Mouse (Mus musculus): ENCODE results near the gene Lgr5. TPM values are rescaled to one million over a fixed set of nuclear protein-coding genes. Genes with fewer than 3 reads are reported as not detected.

The Lgr5 gene
- polyA plus RNA-seq, 1 experiment from 2014 or later = 4.8 TPM

DNA sequence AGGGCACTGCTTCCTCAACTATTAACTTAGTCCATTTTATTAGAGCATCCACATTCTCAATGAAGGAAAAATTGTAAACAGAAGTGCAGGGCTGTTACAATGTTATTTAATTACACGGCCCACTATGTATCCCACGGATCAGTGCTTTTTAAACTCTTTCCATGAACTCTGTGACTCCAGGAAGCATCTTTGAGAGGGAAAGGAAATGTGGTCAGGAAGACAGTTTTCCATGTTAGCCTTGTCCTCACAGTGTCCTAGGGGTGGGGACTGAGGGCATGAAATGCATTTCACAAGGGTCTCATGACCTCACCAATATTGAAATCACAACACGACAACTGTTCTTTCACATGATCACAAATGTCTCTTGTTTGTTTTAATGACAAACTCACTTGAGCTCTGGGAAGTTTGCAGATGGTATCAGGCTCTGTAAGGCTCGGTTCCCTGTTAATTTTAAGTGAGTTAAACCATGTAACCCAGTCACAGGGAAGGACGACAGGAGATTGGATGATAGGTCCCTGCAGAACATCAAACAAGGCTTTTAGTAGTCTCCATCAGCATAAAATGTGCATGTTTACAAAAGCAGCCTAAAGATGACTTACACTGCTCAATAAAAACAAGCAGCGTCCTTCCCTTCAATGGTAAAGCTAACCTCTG, 130.1 kb downstream of the Lgr5 start:
- ATAC-seq (ENCODE audit: low FRiP score, low read depth) = no peak
- no peak overlapping the region for H3K27ac ChIP-seq

DNA sequence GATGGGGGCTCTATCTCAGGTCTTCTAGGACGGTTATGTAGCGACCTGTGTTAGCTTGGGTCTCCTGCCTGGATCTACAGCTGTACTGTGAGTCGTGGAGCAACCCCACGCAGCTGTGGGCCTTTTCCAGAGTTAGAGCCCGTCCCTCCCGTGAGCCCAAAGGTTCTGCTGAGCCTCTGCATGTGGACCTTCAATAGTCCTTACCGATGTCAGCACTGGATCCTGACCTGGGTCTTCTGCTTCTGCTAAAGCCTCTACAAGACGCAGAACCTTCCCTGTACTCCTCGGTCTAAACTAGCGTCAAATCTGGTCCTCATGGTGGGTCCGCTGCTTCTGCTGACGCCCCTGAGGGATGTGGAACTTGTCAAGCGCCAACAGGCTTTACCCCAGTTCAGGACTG, 139.0 kb downstream of the Lgr5 start:
- H3K27ac ChIP-seq = no peak overlapping the region
- no peak for ATAC-seq (ENCODE audit: low FRiP score, low read depth)
- H3K4me2 ChIP-seq (replicated peaks) = no peak overlapping the region
- no peaks in the 10 kb centered on the region for H3K4me1 ChIP-seq
- no peak overlapping the region for H3K4me3 ChIP-seq
- 91% methylated on average over 13 of the region's 13 CpGs for WGBS
- peaks cover 8% of the 10 kb centered on the region for H3K9me3 ChIP-seq
- no peaks in the 10 kb centered on the region for H3K27me3 ChIP-seq (replicated peaks)
- no peaks in the 10 kb centered on the region for H3K36me3 ChIP-seq
- no peak overlapping the region for H3K9ac ChIP-seq

More for the DNA sequence above, 130.1 kb downstream of the Lgr5 start:
- H3K9me3 ChIP-seq = no peaks in the 10 kb centered on the region
- H3K4me1 ChIP-seq = no peaks in the 10 kb centered on the region
- H3K4me3 ChIP-seq = no peak overlapping the region
- no peak overlapping the region for H3K9ac ChIP-seq
- H3K27me3 ChIP-seq (replicated peaks) = no peaks in the 10 kb centered on the region
- no peaks in the 10 kb centered on the region for H3K36me3 ChIP-seq
- 69% methylated on average over 6 of the region's 6 CpGs for WGBS
- no peak overlapping the region for H3K4me2 ChIP-seq (replicated peaks)

DNA sequence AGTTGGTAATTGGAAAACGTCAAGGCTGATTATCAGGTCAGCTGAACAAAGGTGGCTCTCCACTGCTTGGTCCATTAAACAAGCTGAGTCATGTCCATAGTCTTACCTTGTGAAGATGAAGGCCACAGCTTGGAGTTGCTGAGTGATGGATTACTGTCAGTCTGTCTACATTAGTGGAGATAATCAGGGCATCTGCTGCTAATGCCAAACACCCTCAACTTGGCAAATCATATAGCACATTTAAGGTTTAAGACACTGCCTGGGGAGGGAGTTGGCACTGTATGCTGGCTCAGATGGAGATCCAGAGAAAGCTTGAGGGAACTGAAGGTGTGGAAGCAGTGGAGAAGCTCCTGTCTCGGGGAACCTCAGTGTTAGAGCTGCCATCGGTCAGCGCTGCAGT, 150.3 kb downstream of the Lgr5 start:
- H3K4me3 ChIP-seq = no peak overlapping the region
- H3K4me2 ChIP-seq (replicated peaks) = no peak overlapping the region
- H3K36me3 ChIP-seq = peaks cover 21% of the 10 kb centered on the region
- H3K9me3 ChIP-seq = no peaks in the 10 kb centered on the region
- no peak overlapping the region for H3K9ac ChIP-seq
- no peaks in the 10 kb centered on the region for H3K4me1 ChIP-seq
- H3K27ac ChIP-seq = no peak overlapping the region
- H3K27me3 ChIP-seq (replicated peaks) = no peaks in the 10 kb centered on the region
- 90% methylated on average over 4 of the region's 4 CpGs for WGBS
- no peak for ATAC-seq (ENCODE audit: low FRiP score, low read depth)

DNA sequence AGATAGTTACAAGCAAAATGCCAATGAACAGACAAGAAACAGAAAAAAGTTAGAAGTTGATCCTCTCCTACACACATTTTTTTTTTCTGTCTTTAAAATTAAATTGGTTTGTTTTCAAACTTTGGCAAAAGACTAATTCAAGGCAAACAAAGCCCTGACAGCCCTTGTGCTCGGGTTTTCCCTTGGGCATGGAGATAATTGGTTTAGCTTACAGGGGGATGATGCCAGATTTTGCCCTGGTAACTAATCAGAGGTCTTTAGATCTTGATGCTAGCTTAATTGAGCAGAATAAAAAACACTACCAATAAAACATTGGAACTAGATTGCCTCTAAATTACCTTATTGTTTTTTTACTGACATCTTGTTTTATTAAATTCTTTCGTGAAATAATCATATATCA, 162.2 kb downstream of the Lgr5 start:
- Histone ChIP-seq H3K27me3 (replicated peaks) (no peaks in the 10 kb centered on the region), H3K4me3 (no peak overlapping the region), H3K27ac (no peak overlapping the region), H3K9me3 (no peaks in the 10 kb centered on the region), H3K9ac (no peak overlapping the region), H3K4me2 (replicated peaks) (no peak overlapping the region), H3K4me1 (no peaks in the 10 kb centered on the region), H3K36me3 (peaks cover 68% of the 10 kb centered on the region)
- WGBS = 75% methylated on average over 2 of the region's 2 CpGs
- ATAC-seq (ENCODE audit: low FRiP score, low read depth) = no peak

DNA sequence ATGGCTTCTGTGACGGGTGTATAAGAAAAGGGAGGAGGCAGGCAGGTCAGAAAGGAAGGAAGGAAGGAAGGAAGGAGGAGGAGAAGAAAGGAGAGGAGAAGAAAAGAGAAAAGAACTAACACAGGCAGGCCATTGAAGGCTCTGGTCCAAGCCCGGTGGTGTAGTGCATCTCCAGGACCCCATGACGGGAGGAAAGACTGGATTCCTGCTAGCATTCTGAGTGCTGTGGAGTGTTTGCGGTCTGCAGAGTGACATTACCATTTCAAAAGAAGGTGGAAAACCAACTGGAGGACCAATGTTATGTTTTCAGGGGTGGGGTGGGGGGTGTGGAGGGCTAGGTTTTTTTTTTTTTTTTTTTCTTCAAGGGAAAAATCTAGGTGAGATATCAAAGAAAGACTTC, 165.6 kb downstream of the Lgr5 start:
- peaks cover 49% of the 10 kb centered on the region for H3K36me3 ChIP-seq
- no peak overlapping the region for H3K27ac ChIP-seq
- H3K9me3 ChIP-seq = no peaks in the 10 kb centered on the region
- H3K4me2 ChIP-seq (replicated peaks) = no peak overlapping the region
- no peak for ATAC-seq (ENCODE audit: low FRiP score, low read depth)
- no peaks in the 10 kb centered on the region for H3K4me1 ChIP-seq
- no peak overlapping the region for H3K9ac ChIP-seq
- 72% methylated on average over 4 of the region's 4 CpGs for WGBS
- H3K27me3 ChIP-seq (replicated peaks) = no peaks in the 10 kb centered on the region
- no peak overlapping the region for H3K4me3 ChIP-seq

DNA sequence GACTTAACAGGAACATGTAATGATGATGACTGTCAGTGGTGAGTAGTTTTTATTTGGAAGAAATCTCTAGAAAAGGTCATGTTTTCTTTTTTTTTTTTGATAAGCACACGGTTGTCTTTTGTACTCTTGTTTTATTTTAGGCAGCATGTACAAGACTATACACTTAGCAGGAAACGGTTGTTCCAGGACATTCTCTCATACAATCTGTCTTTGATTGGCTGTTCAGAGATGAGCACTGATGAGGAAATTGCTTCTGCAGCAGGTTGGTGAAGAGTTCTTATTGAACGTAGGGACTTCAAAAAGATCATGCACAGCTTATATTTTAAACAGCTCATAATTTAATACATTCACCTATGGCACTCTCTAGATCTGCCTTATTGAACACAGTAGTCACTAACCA, 173.5 kb downstream of the Lgr5 start:
- Histone ChIP-seq H3K36me3 (peaks cover 73% of the 10 kb centered on the region), H3K4me3 (no peak overlapping the region), H3K27ac (no peak overlapping the region), H3K9ac (no peak overlapping the region), H3K4me1 (no peaks in the 10 kb centered on the region), H3K4me2 (replicated peaks) (no peak overlapping the region), H3K9me3 (no peaks in the 10 kb centered on the region), H3K27me3 (replicated peaks) (no peaks in the 10 kb centered on the region)
- whole genome bisulfite sequencing = 94% methylated on average over 3 of the region's 3 CpGs
- no peak for ATAC-seq (ENCODE audit: low FRiP score, low read depth)

DNA sequence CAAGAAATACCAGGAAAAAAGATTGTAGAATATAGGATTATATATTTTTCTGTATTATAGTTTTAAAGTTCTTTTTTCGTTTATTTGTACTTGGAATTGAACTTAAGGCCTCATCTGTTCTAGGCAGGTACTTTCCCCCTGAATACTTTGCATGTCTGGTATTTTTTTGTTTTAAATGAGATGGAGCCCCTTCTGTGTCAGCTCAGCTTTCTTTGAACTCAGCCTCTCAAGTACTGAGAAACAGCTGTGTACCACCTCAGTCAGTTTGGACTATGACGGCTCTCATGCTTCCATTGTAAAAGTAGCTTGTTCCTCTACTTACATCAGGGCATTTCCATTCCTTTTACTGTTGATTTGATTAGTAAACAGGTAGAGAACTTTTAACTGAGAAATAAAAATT, 174.1 kb downstream of the Lgr5 start:
- Histone ChIP-seq H3K9ac (no peak overlapping the region), H3K4me3 (no peak overlapping the region), H3K27me3 (replicated peaks) (no peaks in the 10 kb centered on the region), H3K36me3 (peaks cover 74% of the 10 kb centered on the region), H3K9me3 (no peaks in the 10 kb centered on the region), H3K4me1 (no peaks in the 10 kb centered on the region), H3K27ac (no peak overlapping the region), H3K4me2 (replicated peaks) (no peak overlapping the region)
- ATAC-seq (ENCODE audit: low FRiP score, low read depth) = no peak
- WGBS = 90% methylated on average over 2 of the region's 2 CpGs

DNA sequence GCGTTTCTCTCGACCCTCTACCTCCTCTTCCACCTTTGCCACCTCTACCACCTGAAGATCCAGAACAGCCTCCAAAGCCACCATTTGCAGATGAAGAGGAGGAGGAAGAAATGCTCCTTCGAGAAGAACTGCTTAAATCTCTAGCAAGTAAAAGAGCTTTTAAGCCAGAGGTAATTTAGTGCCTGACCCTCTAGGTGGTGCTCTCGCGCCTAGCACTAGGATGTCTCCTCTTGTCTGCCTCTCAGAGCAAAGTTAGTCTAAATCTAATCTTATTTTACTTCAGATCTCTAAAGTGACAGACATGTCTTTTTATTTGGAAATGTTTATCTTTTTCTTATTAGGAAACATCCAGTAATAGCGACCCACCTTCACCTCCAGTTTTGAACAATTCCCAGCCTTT, 181.2 kb downstream of the Lgr5 start:
- Histone ChIP-seq H3K9ac (no peak overlapping the region), H3K27me3 (replicated peaks) (no peaks in the 10 kb centered on the region), H3K36me3 (peaks cover 60% of the 10 kb centered on the region), H3K9me3 (no peaks in the 10 kb centered on the region), H3K27ac (no peak overlapping the region), H3K4me1 (no peaks in the 10 kb centered on the region), H3K4me3 (no peak overlapping the region), H3K4me2 (replicated peaks) (no peak overlapping the region)
- 69% methylated on average over 6 of the region's 6 CpGs for WGBS
- ATAC-seq (ENCODE audit: low FRiP score, low read depth) = no peak

Other genes with a start within 250 kb of the Lgr5 start
- 42.5 and 43.8 TPM in 2 replicates for gene Tmem19, start 225.3 kb downstream of the Lgr5 start, polyA plus RNA-seq (2016; fragmentation: Nextera tagmentation; extraction: Ambion mirVana)
- gene Thap2, start 203.3 kb downstream of the Lgr5 start, polyA plus RNA-seq (2016; fragmentation: Nextera tagmentation; extraction: Ambion mirVana) = 34.0 and 35.3 TPM in 2 replicates
- gene Zfc3h1, start 202.8 kb downstream of the Lgr5 start, polyA plus RNA-seq (2016; fragmentation: Nextera tagmentation; extraction: Ambion mirVana) = 24.0 and 27.5 TPM in 2 replicates
- 0.25 and 0.95 TPM in 2 replicates for gene A930009A15Rik, start 17.8 kb downstream of the Lgr5 start, polyA plus RNA-seq (2016; fragmentation: Nextera tagmentation; extraction: Ambion mirVana)
- gene Tspan8, start 229.1 kb upstream of the Lgr5 start, polyA plus RNA-seq (2016; fragmentation: Nextera tagmentation; extraction: Ambion mirVana) = 0.38 and 0.56 TPM in 2 replicates

All from neural tube, embryonic 12.5 days (tissue).